Mouse (Mus musculus) bone marrow macrophage, adult 2 months (primary cell): ENCODE measurements at regions not wholly inside any gene's neighbourhood (a gene's known extent, or its start where the extent isn't known, plus 50 kb on each side); places are given as distances from the start of the nearest gene placed in this dataset.

Experiments
- H3K27ac ChIP-seq: 2 replicates; pipeline ENCODE4 v1.5.1; 2012; ENCODE audit warnings: low read depth, low read length; ENCODE audit not compliant: insufficient read depth
- H3K4me1 ChIP-seq: 2 replicates; pipeline ENCODE4 v1.6.1; 2012; ENCODE audit warnings: low read length; ENCODE audit not compliant: control insufficient read depth, insufficient read depth
- H3K4me3 ChIP-seq: 2 replicates; pipeline ENCODE4 v1.5.1; 2012; ENCODE audit warnings: mild to moderate bottlenecking, low read length, moderate library complexity; ENCODE audit not compliant: insufficient read depth
- CTCF ChIP-seq: IDR thresholded peaks from 2 replicates; pipeline ENCODE4 v1.5.1; 2012; ENCODE audit warnings: low read depth, mild to moderate bottlenecking, low read length, moderate library complexity
- POLR2A ChIP-seq: IDR thresholded peaks from 2 replicates; pipeline ENCODE4 v1.6.1; 2012; ENCODE audit warnings: mild to moderate bottlenecking, low read depth, low read length, borderline replicate concordance

- Histone ChIP-seq H3K4me3 (no peak overlapping the region), H3K4me1 (no peaks in the 10 kb centered on the region), H3K27ac (no peak overlapping the region)
- TF ChIP-seq CTCF: no peak
Observed at GRCm38 (mm10) chr5:128483441-128483810, 50.5 kb upstream of the Tmem132d start.

- Histone ChIP-seq H3K4me1 (no peaks in the 10 kb centered on the region), H3K27ac (no peak overlapping the region), H3K4me3 (no peak overlapping the region)
- TF ChIP-seq POLR2A (no peak), CTCF (no peak)
Observed at GRCm38 (mm10) chr5:128482617-128483440, 50.0 kb upstream of the Tmem132d start.
